Mouse (Mus musculus) urinary bladder, postnatal 25 days (tissue): Measurements from ENCODE around the gene Dcbld1.

ENCODE experiments used
- DNase-seq: peaks from one replicate; pipeline ENCODE4 v3.0.0; 2022; ENCODE audit warnings: low spot score

Dcbld1 gene

DNA sequence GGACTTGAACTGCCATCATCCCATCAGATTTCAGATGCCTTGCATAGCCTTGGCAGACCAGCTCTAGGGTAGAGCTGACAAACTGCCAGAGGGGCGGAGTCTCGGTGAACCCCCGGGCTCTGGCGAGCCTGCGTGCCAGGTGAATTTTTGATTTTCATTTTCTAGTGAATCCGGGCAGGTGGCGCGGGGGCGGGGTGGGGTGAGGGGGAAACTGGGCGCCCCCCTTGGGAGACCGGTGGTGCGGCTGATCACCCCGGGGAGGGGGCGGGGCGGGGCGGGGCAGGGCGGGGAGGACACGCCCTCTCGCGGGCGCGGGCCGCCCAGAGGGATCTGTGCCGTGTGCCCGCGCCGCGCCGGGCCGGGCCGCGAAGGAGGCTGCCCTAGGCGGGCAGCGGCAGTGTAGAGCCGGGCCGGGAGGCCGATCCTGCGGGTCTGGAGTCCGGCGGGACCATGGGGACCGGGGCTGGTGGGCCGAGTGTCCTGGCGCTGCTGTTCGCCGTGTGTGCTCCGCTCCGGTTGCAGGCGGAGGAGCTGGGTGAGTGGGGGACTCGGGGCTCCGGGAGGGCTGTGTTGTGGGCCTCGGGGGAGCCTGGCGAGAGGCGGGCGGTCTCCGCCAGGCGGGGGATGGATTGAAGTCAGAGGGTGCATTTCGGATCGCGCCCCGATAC lies at the start of gene Dcbld1:
Gene Dcbld1, plus strand, starts transcription at position 319 of the 668 bp plus-strand sequence.
- DNase-seq: peak; percentile 58

GRCm38 (mm10) chr10:52185900-52186299 lies 47.5 kb upstream of the Dcbld1 start:
- DNase-seq: no peak

- DNase-seq: no peak
These were observed 38.2 kb upstream of the Dcbld1 start, which contains the start of gene Ros1 for GRCm38 (mm10) chr10:52194957-52195852. Gene Ros1 (minus strand): TSS chr10:52195244.

- DNase-seq: no peak
These were observed 29.4 kb upstream of the Dcbld1 start for GRCm38 (mm10) chr10:52204006-52204405.

GRCm38 (mm10) chr10:52215267-52215818 lies 18.1 kb upstream of the Dcbld1 start:
- no peak for DNase-seq

DNA sequence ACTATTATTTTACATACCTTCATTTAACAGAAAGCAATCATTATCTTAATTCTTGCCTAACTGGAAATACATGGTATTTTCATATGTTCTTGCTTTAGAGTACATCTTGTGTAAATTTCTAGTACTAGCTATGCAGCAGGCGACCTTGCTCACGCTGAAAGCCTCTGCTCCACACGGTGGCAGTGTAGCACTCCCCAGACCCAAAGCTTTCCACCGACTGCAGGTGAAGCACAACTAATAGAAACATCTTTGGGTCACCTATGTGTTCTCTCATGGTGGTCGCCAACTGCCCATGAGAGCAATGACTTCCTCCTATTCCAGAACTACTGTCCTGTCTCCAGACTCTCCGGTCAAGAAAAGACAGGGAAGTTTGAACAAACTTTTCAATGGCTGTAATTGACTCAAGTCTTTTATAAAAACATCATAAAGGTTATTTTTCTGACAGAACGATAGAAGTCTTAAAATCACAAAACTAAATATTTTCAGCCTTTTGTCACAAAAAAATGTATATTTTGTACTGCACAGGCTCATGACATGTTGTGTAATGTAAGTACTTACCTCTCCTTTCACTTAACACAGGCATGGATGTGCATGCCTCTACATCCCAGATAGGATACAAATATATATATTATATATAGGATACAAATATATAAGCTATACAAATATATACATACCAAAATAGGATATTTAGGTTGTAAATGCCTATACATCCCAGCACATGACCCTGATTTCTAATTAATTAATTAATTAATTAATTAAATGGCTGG lies 16.4 kb upstream of the Dcbld1 start:
- peak; percentile 50 for DNase-seq

DNA sequence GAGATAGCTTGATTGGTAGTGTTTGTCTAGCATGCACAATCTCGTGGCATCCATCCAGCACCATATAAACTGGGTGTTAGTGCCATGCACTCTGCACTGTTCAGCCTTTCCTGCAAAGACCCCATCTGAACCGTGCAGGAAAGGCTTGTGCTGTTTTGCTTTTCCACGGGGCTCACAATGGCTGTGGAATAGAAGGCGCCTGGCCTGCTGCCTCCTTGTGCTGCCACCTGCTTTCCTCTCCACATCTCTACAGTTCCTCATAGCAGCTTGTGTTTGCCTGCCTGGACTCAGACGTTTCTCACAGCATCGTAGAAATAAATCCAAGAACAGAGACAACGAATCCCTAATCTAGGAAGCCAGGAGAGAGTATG lies 15.9 kb upstream of the Dcbld1 start:
- DNase-seq: no peak

- DNase-seq: no peak
These were observed 13.8 kb upstream of the Dcbld1 start for GRCm38 (mm10) chr10:52219600-52219999.

DNA sequence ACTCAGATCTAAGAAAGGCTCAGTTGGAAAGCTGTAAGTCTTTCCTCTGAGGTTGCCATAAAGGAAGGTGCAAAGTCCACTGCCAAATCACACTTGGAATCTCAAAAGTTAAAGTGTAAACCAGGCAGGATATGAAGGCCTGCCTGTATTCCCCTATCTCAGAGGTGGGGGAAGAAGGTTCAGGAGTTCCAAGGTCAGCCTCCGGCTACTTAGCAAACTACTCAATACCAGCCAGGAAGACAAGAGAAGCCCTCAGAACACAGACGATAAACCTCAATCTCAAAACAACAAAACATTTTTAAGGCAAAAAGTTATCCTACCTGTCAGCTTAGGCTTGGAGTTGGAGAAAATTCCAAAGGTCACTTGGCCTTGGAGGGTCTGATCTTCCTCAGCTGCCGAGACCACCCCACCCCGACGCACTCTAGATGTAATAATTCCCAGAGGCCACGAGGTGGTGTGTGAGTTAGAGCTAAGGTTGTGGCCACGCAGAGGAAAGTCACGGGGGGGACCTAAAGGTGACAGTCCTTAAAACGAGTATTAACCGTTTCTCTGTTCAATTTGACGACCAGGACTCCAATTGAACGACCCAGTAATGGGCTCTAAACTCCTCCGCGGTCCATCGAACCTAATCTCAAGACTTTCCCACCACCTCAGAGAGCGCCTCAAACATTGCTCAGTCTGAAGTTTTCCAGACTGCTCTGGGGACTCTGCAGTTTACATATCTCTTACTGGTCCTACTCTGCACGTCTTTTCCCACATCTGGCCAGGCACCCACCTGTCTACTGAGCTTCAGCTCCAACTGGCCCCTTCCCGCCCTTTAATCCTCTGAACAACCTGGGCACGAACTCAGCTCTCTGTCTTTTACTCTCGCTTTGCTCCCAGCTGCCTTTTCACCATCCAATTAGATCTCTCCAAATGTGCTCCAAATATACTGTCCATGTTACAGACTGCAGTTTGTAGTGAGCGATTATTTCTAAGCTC lies 933 bp upstream of the Dcbld1 start:
- DNase-seq: peak; percentile 18

GRCm38 (mm10) chr10:52233969-52234653 lies 692 bp downstream of the Dcbld1 start:
- peak; percentile 33 for DNase-seq

DNA sequence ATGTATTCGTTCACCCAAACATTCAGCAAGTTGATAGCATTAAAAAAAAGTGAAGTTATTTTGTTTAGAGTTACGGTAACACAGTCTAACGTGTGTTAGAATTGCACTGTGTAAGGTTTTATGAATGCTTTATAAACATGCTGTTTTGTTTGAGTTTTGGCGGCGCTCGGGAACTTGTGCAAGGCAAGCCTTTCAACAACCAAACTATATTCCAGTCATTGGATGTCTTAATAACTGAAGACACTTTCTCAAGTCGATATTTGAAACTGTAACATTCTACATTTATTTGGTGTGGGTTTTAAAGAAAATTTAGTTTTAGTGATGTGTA lies 1.2 kb downstream of the Dcbld1 start:
- DNase-seq: no peak

GRCm38 (mm10) chr10:52235461-52235860 lies 2.0 kb downstream of the Dcbld1 start:
- no peak for DNase-seq

DNA sequence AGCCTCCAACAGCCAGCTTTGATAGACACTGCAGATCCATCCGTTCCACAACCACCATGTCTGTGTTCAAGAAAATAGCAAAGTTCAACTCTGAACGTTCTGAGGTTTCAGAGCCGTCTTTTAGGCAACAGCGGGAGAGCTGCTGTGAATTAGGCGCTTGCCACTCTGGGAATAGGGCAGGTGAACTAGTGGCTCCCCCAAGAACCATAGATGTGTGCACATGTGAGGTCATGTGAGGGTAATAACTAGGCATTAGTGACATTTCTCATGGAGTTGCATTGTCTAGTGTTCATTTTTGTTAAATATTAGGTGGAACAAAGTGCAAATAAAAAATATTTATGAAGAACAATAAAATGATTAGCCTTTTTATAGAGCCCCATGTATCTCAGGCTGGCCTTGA lies 8.6 kb downstream of the Dcbld1 start:
- no peak for DNase-seq

DNA sequence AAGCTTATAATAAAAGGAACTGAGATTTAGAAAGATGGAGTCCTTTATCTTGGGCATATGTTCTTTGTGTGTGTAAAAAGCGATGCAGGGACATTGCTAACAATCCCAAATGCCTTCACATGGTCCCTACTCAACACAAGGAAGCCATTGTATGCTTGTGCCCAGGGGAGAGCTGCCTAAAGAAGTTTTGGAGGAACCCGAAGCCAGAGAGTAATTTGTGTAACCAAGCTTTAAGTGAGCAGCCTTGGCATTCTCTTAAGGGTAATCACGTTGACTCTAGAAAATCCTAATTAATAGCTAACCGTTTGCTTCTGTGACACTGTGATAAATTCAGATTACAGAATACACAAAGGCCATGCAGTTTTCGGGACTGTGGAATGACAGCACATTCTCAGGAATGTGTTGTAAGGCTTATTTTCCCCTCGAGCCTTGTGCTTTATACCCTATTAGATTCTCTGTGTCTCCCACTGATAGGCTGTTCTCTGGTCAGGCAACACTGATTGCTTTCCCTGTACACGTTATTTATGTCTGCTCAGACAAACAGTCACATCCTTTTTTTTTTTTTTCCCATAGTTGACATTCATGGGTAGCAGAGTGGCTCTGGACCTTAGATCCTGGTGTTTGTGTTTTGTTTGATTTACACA lies 9.4 kb downstream of the Dcbld1 start:
- DNase-seq: no peak

DNA sequence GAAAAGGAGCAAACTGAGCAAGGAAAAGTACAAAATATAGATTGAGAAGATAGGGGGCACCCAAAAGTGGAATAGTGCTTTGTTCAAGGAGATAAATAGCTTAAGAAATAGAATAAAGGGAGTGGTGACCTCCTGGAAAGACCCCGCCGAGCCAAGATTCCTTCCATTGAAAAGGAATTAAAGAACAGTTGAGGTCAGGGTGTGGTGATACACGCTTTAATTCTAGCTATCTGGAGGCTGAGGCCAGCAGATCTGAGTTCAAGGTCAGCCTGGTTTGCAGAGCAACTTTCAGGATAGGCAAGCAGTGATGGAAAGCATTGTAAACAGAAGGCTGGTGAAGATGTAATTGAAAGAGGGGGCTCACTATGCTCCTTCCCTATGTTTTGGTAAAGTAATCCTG lies 12.8 kb downstream of the Dcbld1 start:
- DNase-seq: no peak

- no peak for DNase-seq
These were observed 18.8 kb downstream of the Dcbld1 start for GRCm38 (mm10) chr10:52252240-52252639.

GRCm38 (mm10) chr10:52253426-52253825 lies 20.0 kb downstream of the Dcbld1 start:
- DNase-seq: no peak

DNA sequence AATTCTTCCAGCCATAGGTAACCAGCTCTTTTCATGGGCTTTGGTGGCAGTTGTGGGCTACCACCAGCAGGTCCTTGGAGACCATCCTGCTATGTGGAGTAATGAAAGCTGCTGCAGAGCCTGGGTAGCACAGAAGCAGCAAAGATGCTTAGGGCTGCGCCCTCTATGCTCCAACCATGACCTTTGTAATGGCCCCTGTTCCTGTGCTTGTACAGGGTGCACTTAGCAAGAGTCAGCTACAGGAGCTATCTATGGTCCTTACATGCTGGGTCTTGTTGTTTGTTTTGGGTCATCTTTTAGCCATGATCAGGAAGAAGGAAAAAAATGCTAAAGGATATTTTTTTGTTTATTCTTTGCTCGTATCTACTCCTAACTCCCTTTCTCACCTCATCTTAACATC lies 24.3 kb downstream of the Dcbld1 start:
- DNase-seq: no peak

GRCm38 (mm10) chr10:52258180-52258948 lies 24.9 kb downstream of the Dcbld1 start:
- no peak for DNase-seq
